Mouse (Mus musculus): Measurements from ENCODE around the gene Dgka. TPM values are rescaled to one million over a fixed set of nuclear protein-coding genes. Genes with fewer than 3 reads are reported as not detected.
A peak's percentile ranks its signal among the peaks of the same experiment; 100 is the strongest.

Gene Dgka
- 13.2 and 15.5 TPM in 2 replicates for polyA plus RNA-seq (2012; rRNA removed)

DNA sequence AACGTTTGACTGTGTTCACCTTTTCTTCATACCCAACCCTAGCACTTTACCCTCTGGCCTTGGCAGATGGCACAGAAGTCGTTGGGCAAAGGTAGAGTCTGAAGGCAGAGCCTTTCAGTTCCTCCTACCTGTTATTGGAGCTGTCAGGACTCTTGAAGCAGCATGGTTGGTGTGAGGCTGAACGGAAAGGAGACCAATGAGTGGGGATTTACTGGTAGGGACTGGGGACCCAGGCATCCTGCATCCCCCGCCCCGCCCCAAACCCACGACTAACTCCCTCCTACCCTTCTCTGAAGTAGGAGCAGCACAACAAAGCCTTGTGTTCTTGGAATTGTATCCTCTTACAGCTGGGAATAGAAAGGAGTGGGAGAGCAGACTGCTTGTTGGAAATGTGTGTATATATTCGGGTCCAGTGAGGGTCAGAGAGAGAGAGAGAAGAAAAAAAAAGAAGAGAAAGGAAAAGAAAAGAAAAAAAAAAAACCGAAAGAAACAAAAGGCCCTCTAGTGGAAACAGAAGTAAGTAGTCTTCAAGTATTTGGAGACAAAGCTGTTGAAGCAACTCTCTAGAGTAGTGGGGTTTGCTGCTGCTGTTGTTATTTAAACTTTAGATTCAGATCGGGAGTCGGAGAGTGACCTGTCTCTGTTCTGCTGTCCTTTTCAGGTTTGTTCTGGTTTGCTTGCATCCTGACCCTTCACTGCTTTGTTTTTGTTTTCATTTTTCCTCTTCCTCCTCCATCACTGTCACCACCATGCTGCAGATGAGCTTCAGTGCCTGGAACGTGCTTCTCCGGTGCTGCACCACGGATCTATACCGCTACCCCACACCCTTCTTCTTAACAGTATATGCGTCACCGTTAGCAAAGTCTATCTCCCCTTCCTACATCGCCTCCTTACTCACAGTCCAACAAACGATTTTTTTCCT is at the start of gene Dgka:
TSS of gene Dgka (minus strand) at position 176 of the 922 bp plus-strand sequence.
- H3K4me3 ChIP-seq (ENCODE audit: insufficient read depth, low read length), result peak within 1 kb of the TSS; percentile 81
- peaks cover 3% of the 10 kb centered on the region for H3K4me1 ChIP-seq (ENCODE audit: control insufficient read depth, insufficient read depth, low read length)
- peak within 1 kb of the TSS; percentile 43; the same call in 1 of the 2 replicates for H3K27ac ChIP-seq (ENCODE audit: insufficient read depth, low read length)
- TF ChIP-seq CTCF (IDR thresholded peaks at IDR 0.05; ENCODE audit: extremely low read depth, insufficient read depth, low read length), result no peak
- no peak for TF ChIP-seq POLR2A (IDR thresholded peaks at IDR 0.05; ENCODE audit: extremely low read depth, insufficient read depth, low read length)

DNA sequence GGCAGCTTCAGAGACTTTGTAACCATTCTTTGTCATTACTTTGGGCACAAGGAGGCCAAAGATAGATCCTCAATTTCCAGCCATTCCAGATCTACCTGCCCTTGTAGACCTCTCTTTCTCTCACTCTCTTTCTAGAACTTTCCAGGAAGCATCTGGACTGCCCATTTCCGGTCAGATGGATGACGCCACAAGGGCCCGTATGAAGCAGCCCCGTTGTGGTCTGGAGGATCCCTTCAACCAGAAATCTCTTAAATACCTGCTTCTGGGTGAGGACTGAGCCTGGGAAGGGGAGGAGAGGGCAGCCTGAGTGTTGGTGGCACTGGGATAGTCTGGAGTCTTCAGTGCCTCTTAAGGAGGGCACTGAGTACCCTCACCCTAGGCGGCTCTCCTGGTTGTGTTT is 49.7 kb upstream of the Dgka start:
- H3K4me1 ChIP-seq (ENCODE audit: control insufficient read depth, insufficient read depth, low read length), result no peaks in the 10 kb centered on the region; the same call in 1 of the 2 replicates
- no peak overlapping the region for H3K27ac ChIP-seq (ENCODE audit: insufficient read depth, low read length)
- no peak overlapping the region for H3K4me3 ChIP-seq (ENCODE audit: insufficient read depth, low read length)
- no peak for TF ChIP-seq POLR2A (IDR thresholded peaks at IDR 0.05; ENCODE audit: extremely low read depth, insufficient read depth, low read length)
- TF ChIP-seq CTCF (IDR thresholded peaks at IDR 0.05; ENCODE audit: extremely low read depth, insufficient read depth, low read length), result no peak

DNA sequence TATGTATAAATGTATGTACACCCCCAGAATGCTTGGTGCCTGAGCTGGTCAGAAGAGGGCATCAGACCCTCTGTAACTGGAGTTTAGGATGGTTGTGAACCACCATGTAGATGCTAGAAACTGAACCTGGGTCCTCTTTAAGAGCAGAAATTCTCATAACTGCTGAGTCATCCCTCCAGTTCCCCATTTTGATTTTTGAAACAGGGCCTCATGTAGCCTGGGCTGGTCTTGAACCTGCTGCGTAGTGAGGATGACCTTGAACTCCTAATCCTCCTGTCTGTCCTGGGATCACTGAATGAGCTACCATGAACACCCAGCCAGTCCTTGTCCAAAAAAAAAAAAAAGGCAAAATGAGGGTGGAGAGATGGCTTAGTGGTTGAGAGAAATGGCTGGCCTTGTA is 48.6 kb upstream of the Dgka start:
- Histone ChIP-seq H3K4me1 (ENCODE audit: control insufficient read depth, insufficient read depth, low read length) (no peaks in the 10 kb centered on the region; the same call in 1 of the 2 replicates), H3K27ac (ENCODE audit: insufficient read depth, low read length) (no peak overlapping the region), H3K4me3 (ENCODE audit: insufficient read depth, low read length) (no peak overlapping the region)
- TF ChIP-seq POLR2A (IDR thresholded peaks at IDR 0.05; ENCODE audit: extremely low read depth, insufficient read depth, low read length) (no peak), CTCF (IDR thresholded peaks at IDR 0.05; ENCODE audit: extremely low read depth, insufficient read depth, low read length) (no peak)

DNA sequence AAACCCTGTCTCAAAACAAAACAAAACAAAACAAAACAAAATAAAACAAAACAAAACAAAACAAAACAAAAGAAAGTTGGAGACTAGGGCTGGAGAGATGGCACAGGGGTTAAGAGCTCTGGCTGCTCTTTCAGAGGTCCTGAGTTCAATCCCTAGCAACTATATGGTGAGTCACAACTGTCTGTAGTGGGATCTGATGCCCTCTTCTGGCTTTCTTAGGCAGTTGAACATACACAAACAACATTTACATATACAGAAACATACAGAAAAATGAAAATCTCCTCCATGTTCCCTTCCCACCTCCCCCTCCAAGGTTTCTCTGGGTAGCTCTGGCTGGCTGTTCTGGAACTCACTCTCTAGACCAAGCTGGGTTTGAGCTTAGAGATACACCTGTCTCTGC is 47.4 kb upstream of the Dgka start:
- no peak overlapping the region for H3K4me3 ChIP-seq (ENCODE audit: insufficient read depth, low read length)
- H3K4me1 ChIP-seq (ENCODE audit: control insufficient read depth, insufficient read depth, low read length), result no peaks in the 10 kb centered on the region; the same call in 1 of the 2 replicates
- TF ChIP-seq CTCF (IDR thresholded peaks at IDR 0.05; ENCODE audit: extremely low read depth, insufficient read depth, low read length), result no peak
- no peak overlapping the region for H3K27ac ChIP-seq (ENCODE audit: insufficient read depth, low read length)

GRCm38 (mm10) chr10:128790398-128791124 is 45.9 kb upstream of the Dgka start, which contains the start of gene Mmp19:
Gene Mmp19 (plus strand): TSS chr10:128790910.
- TF ChIP-seq CTCF (IDR thresholded peaks at IDR 0.05; ENCODE audit: extremely low read depth, insufficient read depth, low read length), result no peak
- no peak for TF ChIP-seq POLR2A (IDR thresholded peaks at IDR 0.05; ENCODE audit: extremely low read depth, insufficient read depth, low read length)
- Histone ChIP-seq H3K4me3 (ENCODE audit: insufficient read depth, low read length) (no peak within 1 kb of the TSS), H3K27ac (ENCODE audit: insufficient read depth, low read length) (no peak within 1 kb of the TSS), H3K4me1 (ENCODE audit: control insufficient read depth, insufficient read depth, low read length) (no peaks in the 10 kb centered on the region; the same call in 1 of the 2 replicates)

DNA sequence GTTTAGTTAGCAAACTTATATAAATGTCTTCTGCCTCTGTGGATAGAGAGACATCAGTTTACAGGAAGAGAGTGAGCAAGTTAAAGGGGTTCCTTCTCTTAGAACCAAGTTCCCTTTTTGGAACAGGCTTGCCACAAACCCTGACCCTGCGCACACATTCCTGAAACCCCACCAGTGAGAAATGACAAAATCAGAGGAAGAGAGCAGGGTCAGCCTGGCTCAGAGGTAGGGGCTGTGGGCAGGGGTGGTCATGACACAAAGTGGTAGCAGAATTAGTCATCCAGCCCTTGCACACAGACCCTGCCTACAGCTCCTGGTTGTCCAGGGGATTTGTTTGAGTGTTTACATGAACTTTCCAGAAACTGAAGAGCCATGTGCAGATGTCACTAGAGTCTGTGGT is 35.5 kb upstream of the Dgka start:
- TF ChIP-seq POLR2A (IDR thresholded peaks at IDR 0.05; ENCODE audit: extremely low read depth, insufficient read depth, low read length), result no peak
- TF ChIP-seq CTCF (IDR thresholded peaks at IDR 0.05; ENCODE audit: extremely low read depth, insufficient read depth, low read length), result no peak
- Histone ChIP-seq H3K4me1 (ENCODE audit: control insufficient read depth, insufficient read depth, low read length) (no peaks in the 10 kb centered on the region), H3K4me3 (ENCODE audit: insufficient read depth, low read length) (no peak overlapping the region)

GRCm38 (mm10) chr10:128779011-128779795 is 34.5 kb upstream of the Dgka start:
- Histone ChIP-seq H3K4me1 (ENCODE audit: control insufficient read depth, insufficient read depth, low read length) (no peaks in the 10 kb centered on the region), H3K27ac (ENCODE audit: insufficient read depth, low read length) (peak overlapping the region; percentile 35; the same call in 1 of the 2 replicates), H3K4me3 (ENCODE audit: insufficient read depth, low read length) (no peak overlapping the region)
- TF ChIP-seq POLR2A (IDR thresholded peaks at IDR 0.05; ENCODE audit: extremely low read depth, insufficient read depth, low read length) (no peak), CTCF (IDR thresholded peaks at IDR 0.05; ENCODE audit: extremely low read depth, insufficient read depth, low read length) (no peak)

More for the DNA sequence above, 35.5 kb upstream of the Dgka start:
- no peak overlapping the region for H3K27ac ChIP-seq (ENCODE audit: insufficient read depth, low read length)

GRCm38 (mm10) chr10:128778441-128778840 is 33.8 kb upstream of the Dgka start:
- Histone ChIP-seq H3K4me1 (ENCODE audit: control insufficient read depth, insufficient read depth, low read length) (no peaks in the 10 kb centered on the region), H3K27ac (ENCODE audit: insufficient read depth, low read length) (no peak overlapping the region), H3K4me3 (ENCODE audit: insufficient read depth, low read length) (no peak overlapping the region)
- TF ChIP-seq POLR2A (IDR thresholded peaks at IDR 0.05; ENCODE audit: extremely low read depth, insufficient read depth, low read length) (no peak), CTCF (IDR thresholded peaks at IDR 0.05; ENCODE audit: extremely low read depth, insufficient read depth, low read length) (no peak)

DNA sequence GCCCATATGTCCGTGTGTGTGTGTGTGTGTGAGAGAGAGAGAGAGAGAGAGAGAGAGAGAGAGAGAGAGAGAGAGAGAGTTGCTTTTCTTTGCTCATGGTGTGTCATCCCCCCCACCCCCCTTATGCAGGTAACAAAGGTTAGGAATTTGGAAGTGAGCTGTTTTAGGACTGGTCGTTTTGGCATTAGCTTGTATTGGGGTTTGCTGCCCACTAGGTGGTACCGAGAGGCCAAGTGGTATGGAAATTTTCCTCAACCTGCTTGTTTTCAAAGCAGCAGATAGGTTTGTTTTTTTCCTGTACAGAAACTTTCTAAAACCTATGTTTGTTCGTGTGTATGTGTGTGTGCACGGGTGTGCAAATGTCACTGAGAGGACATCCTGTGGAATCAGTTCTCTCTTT is 29.0 kb upstream of the Dgka start:
- H3K27ac ChIP-seq (ENCODE audit: insufficient read depth, low read length), result no peak overlapping the region
- H3K4me3 ChIP-seq (ENCODE audit: insufficient read depth, low read length), result no peak overlapping the region
- TF ChIP-seq CTCF (IDR thresholded peaks at IDR 0.05; ENCODE audit: extremely low read depth, insufficient read depth, low read length) (no peak), POLR2A (IDR thresholded peaks at IDR 0.05; ENCODE audit: extremely low read depth, insufficient read depth, low read length) (no peak)
- H3K4me1 ChIP-seq (ENCODE audit: control insufficient read depth, insufficient read depth, low read length), result no peaks in the 10 kb centered on the region

Measured in cortical plate, adult 2 months (tissue).